Mouse (Mus musculus): ENCODE data around the gene Il5.

Gene Il5

GRCm38 (mm10) chr11:53770125-53770791 lies 49.7 kb downstream of the Il5 start:
- no peak for DNase-seq (ENCODE audit: low read depth, low spot score)

GRCm38 (mm10) chr11:53771001-53771744 lies 50.6 kb downstream of the Il5 start:
- no peak for DNase-seq (ENCODE audit: low read depth, low spot score)

GRCm38 (mm10) chr11:53772536-53772935 lies 51.9 kb downstream of the Il5 start:
- DNase-seq (ENCODE audit: low read depth, low spot score): no peak

GRCm38 (mm10) chr11:53773087-53773486 lies 52.5 kb downstream of the Il5 start, which contains the start of gene Gm17334:
Gm17334 (minus strand) TSS chr11:53773187.
- DNase-seq (ENCODE audit: low read depth, low spot score): no peak

- no peak for DNase-seq (ENCODE audit: low read depth, low spot score)
Observed at GRCm38 (mm10) chr11:53773641-53774360, 53.2 kb downstream of the Il5 start.
